Mouse (Mus musculus) brain, embryonic 14.5 days (tissue): Measurements from ENCODE around the gene Stoml1.

Experiments
- CTCF ChIP-seq: fragments of 200-500 bp; IDR thresholded peaks from 2 replicates; pipeline ENCODE4 v1.5.1; 2012; ENCODE audit warnings: inconsistent platforms, mild to moderate bottlenecking, moderate library complexity, borderline replicate concordance; ENCODE audit not compliant: insufficient read depth, insufficient read length; ENCODE audit errors: extremely low read depth
- POLR2A ChIP-seq: fragments of 200-500 bp; IDR thresholded peaks from 2 replicates; pipeline ENCODE4 v1.6.1; 2012; ENCODE audit warnings: mild to moderate bottlenecking, inconsistent platforms, borderline replicate concordance; ENCODE audit not compliant: poor library complexity, insufficient read depth, insufficient read length, severe bottlenecking; ENCODE audit errors: extremely low read depth

DNA sequence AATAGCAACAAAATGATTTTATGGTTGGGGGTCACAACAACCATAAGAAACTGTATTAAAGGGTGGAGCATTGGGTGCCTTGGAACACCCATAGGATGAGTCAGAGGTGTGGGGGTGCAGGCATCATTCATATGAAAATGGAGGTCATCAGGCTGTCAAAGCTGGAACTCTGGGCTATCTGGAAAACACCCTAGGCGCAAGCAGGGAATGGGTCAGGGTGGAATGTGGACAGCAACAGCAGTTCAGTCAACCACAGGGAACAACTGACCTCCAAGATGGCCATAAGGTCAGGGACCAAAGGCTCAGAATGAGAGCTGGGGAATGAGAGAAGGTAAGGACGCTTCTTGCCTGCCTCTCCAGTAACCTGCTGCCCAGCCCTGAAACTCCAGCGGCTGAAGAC lies 34.4 kb upstream of the Stoml1 start:
- TF ChIP-seq CTCF, result no peak
- no peak for TF ChIP-seq POLR2A
